Mouse (Mus musculus) macrophage (primary cell): ENCODE measurements at regions not wholly inside any gene's neighbourhood (a gene's known extent, or its start where the extent isn't known, plus 50 kb on each side); places are given as distances from the start of the nearest gene placed in this dataset.

Experiments
- H3K27ac ChIP-seq: fragments of 350-480 bp; formaldehyde crosslinking; 2 replicates; pipeline ENCODE4 v1.9.0; 2021
- H3K36me3 ChIP-seq: fragments of 350-480 bp; formaldehyde crosslinking; 2 replicates; pipeline ENCODE4 v1.9.0; 2021; ENCODE audit errors: inconsistent target
- H3K4me3 ChIP-seq: fragments of 350-480 bp; formaldehyde crosslinking; 2 replicates; pipeline ENCODE4 v1.9.0; 2021; ENCODE audit errors: inconsistent target
- H3K79me2 ChIP-seq: fragments of 350-480 bp; formaldehyde crosslinking; 2 replicates; pipeline ENCODE4 v1.9.0; 2021; ENCODE audit errors: inconsistent target
- WGBS: methylation state at CpG from one replicate; pipeline ENCODE4 v1.1.7; 2026; ENCODE audit warnings: inconsistent platforms; ENCODE audit not compliant: missing documents; 5-methylcytosine and 5-hydroxymethylcytosine counted together

GRCm38 (mm10) chr1:72022631-72023030 is 189.5 kb downstream of the Mreg start:
- Histone ChIP-seq H3K4me3 (no peak overlapping the region), H3K79me2 (no peaks in the 10 kb centered on the region), H3K27ac (no peak overlapping the region), H3K36me3 (no peaks in the 10 kb centered on the region)
- WGBS = 92% methylated on average over 3 of the region's 3 CpGs

GRCm38 (mm10) chr1:72018479-72019222 is 193.5 kb downstream of the Mreg start:
- no peak overlapping the region for H3K27ac ChIP-seq
- H3K36me3 ChIP-seq = no peaks in the 10 kb centered on the region
- WGBS = 55% methylated on average over 4 of the region's 4 CpGs
- no peaks in the 10 kb centered on the region for H3K79me2 ChIP-seq
- H3K4me3 ChIP-seq = no peak overlapping the region

GRCm38 (mm10) chr1:72017814-72018478 is 194.2 kb downstream of the Mreg start:
- H3K27ac ChIP-seq = no peak overlapping the region
- no peaks in the 10 kb centered on the region for H3K79me2 ChIP-seq
- 82% methylated on average over 1 of the region's 1 CpGs for WGBS
- no peak overlapping the region for H3K4me3 ChIP-seq
- H3K36me3 ChIP-seq = no peaks in the 10 kb centered on the region

GRCm38 (mm10) chr1:72015471-72015870 is 196.6 kb downstream of the Mreg start:
- H3K79me2 ChIP-seq = no peaks in the 10 kb centered on the region
- no peak overlapping the region for H3K27ac ChIP-seq
- H3K36me3 ChIP-seq = no peaks in the 10 kb centered on the region
- 92% methylated on average over 4 of the region's 4 CpGs for WGBS
- H3K4me3 ChIP-seq = no peak overlapping the region

GRCm38 (mm10) chr1:72014580-72014979 is 197.5 kb downstream of the Mreg start:
- H3K36me3 ChIP-seq = no peaks in the 10 kb centered on the region
- no peak overlapping the region for H3K27ac ChIP-seq
- 39% methylated on average over 2 of the region's 2 CpGs for WGBS
- H3K4me3 ChIP-seq = no peak overlapping the region
- H3K79me2 ChIP-seq = no peaks in the 10 kb centered on the region

GRCm38 (mm10) chr1:72013863-72014262 is 198.2 kb downstream of the Mreg start:
- no peak overlapping the region for H3K27ac ChIP-seq
- H3K36me3 ChIP-seq = no peaks in the 10 kb centered on the region
- 60% methylated on average over 7 of the region's 7 CpGs for WGBS
- H3K4me3 ChIP-seq = no peak overlapping the region
- H3K79me2 ChIP-seq = no peaks in the 10 kb centered on the region

GRCm38 (mm10) chr1:72012710-72013109 is 199.4 kb downstream of the Mreg start:
- 94% methylated on average over 7 of the region's 7 CpGs for whole genome bisulfite sequencing
- Histone ChIP-seq H3K4me3 (no peak overlapping the region), H3K27ac (no peak overlapping the region), H3K79me2 (no peaks in the 10 kb centered on the region), H3K36me3 (no peaks in the 10 kb centered on the region)

GRCm38 (mm10) chr1:72009270-72009928 is 202.7 kb downstream of the Mreg start:
- no peaks in the 10 kb centered on the region for H3K36me3 ChIP-seq
- no peaks in the 10 kb centered on the region for H3K79me2 ChIP-seq
- no peak overlapping the region for H3K4me3 ChIP-seq
- WGBS = 63% methylated on average over 7 of the region's 7 CpGs
- H3K27ac ChIP-seq = no peak overlapping the region

GRCm38 (mm10) chr1:72006696-72007291 is 205.3 kb downstream of the Mreg start:
- no peak overlapping the region for H3K27ac ChIP-seq
- H3K4me3 ChIP-seq = no peak overlapping the region
- 93% methylated on average over 7 of the region's 7 CpGs for WGBS
- no peaks in the 10 kb centered on the region for H3K36me3 ChIP-seq
- no peaks in the 10 kb centered on the region for H3K79me2 ChIP-seq

- Histone ChIP-seq H3K36me3 (no peaks in the 10 kb centered on the region), H3K27ac (no peak overlapping the region), H3K4me3 (no peak overlapping the region), H3K79me2 (no peaks in the 10 kb centered on the region)
- 95% methylated on average over 8 of the region's 8 CpGs for WGBS
Observed at GRCm38 (mm10) chr1:72005956-72006355, 206.2 kb downstream of the Mreg start.

- H3K27ac ChIP-seq = no peak overlapping the region
- no peaks in the 10 kb centered on the region for H3K79me2 ChIP-seq
- H3K36me3 ChIP-seq = no peaks in the 10 kb centered on the region
- WGBS = 98% methylated on average over 6 of the region's 7 CpGs
- H3K4me3 ChIP-seq = no peak overlapping the region
Observed at GRCm38 (mm10) chr1:72005550-72005949, 206.6 kb downstream of the Mreg start.

GRCm38 (mm10) chr1:72003424-72004278 is 208.5 kb downstream of the Mreg start:
- 93% methylated on average over 14 of the region's 14 CpGs for WGBS
- H3K27ac ChIP-seq = no peak overlapping the region
- H3K4me3 ChIP-seq = no peak overlapping the region
- no peaks in the 10 kb centered on the region for H3K36me3 ChIP-seq
- no peaks in the 10 kb centered on the region for H3K79me2 ChIP-seq

GRCm38 (mm10) chr1:72002471-72003116 is 209.5 kb downstream of the Mreg start:
- Histone ChIP-seq H3K36me3 (no peaks in the 10 kb centered on the region), H3K79me2 (no peaks in the 10 kb centered on the region), H3K27ac (no peak overlapping the region), H3K4me3 (no peak overlapping the region)
- 78% methylated on average over 9 of the region's 9 CpGs for WGBS

GRCm38 (mm10) chr1:72000741-72001140 is 211.4 kb downstream of the Mreg start:
- no peak overlapping the region for H3K4me3 ChIP-seq
- H3K36me3 ChIP-seq = no peaks in the 10 kb centered on the region
- no peak overlapping the region for H3K27ac ChIP-seq
- 74% methylated on average over 2 of the region's 2 CpGs for WGBS
- no peaks in the 10 kb centered on the region for H3K79me2 ChIP-seq
